Mouse (Mus musculus): ENCODE measurements around the gene Tspyl4.
"Not testable (repeated sequence)": the region's sequence is repeated elsewhere in the genome, so short reads cannot be mapped to it uniquely, and the experiment has no call there.

Gene Tspyl4

DNA sequence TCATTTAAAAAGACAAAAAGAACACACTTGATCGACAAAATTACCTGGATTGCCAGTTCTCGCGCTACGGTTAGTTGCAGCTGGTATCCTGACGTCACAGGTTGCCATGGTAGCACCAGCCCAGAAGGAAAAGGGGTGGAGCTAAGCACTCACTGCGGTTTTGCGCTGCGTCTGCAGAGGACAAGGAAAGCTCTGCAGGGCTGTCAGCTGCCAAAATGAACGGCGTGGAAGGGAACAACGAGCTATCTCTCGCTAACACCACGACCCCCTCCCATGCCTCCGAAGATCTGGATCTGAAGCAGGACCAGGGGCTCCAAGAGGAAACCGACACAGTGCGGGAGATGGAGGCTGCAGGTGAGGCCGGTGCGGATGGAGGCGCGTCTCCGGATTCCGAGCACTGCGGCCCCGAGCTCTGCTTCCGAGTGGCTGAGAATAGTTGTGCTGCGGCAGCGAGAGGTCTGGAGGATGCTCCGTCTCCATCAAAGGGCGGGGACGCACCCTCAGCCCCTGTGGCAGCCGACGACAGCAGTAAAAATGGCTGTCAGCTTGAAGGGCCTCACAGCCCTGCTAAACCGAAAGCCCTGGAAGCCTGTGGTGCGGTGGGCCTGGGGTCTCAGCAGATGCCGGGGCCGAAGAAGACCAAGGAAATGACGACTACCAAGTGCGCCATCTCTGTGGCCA is at the start of gene Tspyl4:
Tspyl4 (plus strand) TSS at position 144 of the 681 bp plus-strand sequence.
- peak; percentile 94 for DNase-seq

GRCm38 (mm10) chr10:34247757-34248156 is 49.5 kb upstream of the Tspyl4 start:
- DNase-seq = no peak

DNA sequence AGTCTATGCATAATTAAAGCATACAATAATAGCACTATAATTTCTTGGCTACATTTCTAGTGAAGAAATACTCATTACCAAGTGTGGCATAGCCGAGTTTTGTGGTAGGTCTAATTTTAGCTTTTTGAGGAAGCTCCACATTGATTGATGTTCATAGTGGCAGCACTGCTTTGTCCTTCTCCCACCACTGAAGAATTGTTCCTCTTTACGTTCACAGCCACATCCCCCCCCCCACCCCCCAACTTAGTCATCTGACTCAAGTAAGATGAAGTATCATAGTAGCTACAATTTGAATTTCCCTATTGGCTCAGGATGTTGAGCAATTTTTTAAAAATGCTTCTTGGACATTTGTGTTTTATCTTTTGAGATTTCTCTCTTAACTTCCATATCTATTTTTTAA is 47.6 kb upstream of the Tspyl4 start:
- no peak for DNase-seq

GRCm38 (mm10) chr10:34252833-34253232 is 44.4 kb upstream of the Tspyl4 start:
- DNase-seq = not testable (repeated sequence)

GRCm38 (mm10) chr10:34265106-34265505 is 32.1 kb upstream of the Tspyl4 start:
- DNase-seq = no peak

GRCm38 (mm10) chr10:34267312-34268070 is 29.8 kb upstream of the Tspyl4 start:
- no peak for DNase-seq

DNA sequence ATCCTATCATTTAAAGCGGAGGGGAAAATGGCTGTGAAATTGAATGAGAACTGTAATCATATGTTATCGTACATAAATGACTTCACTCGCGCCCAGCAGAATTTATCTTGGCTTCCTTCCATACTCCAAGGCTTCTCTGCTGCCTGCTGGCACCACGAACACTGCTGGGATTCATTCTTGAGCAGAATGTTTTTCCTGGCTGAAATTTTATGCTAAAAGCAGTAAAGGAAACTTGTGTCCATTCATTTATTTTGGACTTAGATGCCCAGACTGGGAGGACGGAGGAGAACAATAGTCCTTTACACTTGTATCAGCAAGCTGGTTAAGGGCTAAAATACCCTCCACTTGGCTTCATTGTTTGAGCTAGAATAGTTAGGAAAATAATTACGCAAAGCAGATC is 25.6 kb upstream of the Tspyl4 start:
- DNase-seq = peak; percentile 8

GRCm38 (mm10) chr10:34280591-34281175 is 16.6 kb upstream of the Tspyl4 start:
- DNase-seq = peak; percentile 71

DNA sequence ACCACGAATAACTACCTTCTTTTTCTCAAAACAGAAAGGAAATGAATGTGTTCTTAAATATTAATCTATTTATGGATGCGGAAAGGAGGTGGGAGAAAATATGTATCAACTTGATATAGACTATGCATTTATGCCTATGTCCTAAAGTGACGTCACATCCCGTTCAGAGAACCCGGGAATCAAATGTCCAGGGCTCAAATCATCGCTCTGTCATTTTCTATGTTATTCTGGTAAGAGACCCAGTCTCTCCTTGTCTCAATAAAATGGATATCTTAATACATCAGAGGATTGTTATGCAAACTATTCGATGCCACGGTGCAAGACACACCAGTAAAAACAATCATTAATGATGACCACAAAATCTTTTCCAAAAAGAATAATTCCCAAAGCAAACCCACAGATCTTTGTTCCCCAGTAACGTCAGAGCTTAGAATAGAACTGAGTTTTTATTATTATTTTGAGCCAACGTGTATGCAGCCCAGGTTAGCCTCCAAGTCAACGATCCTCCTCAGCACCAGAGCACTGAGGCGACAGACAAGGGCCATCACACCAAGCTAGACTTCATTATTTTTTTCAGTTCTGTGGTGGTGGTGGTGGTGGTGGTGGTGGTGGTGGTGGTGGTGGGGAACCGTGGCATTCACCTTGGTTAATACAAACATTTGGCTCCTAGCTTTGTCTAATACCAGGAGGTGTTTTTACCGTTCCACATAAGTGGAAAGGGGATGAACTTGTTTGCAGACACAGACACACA is 15.9 kb upstream of the Tspyl4 start:
- no peak for DNase-seq

GRCm38 (mm10) chr10:34281962-34282388 is 15.3 kb upstream of the Tspyl4 start, which contains the start of gene Tspyl1:
Tspyl1 (plus strand) TSS chr10:34282190.
- DNase-seq = peak; percentile 98

DNA sequence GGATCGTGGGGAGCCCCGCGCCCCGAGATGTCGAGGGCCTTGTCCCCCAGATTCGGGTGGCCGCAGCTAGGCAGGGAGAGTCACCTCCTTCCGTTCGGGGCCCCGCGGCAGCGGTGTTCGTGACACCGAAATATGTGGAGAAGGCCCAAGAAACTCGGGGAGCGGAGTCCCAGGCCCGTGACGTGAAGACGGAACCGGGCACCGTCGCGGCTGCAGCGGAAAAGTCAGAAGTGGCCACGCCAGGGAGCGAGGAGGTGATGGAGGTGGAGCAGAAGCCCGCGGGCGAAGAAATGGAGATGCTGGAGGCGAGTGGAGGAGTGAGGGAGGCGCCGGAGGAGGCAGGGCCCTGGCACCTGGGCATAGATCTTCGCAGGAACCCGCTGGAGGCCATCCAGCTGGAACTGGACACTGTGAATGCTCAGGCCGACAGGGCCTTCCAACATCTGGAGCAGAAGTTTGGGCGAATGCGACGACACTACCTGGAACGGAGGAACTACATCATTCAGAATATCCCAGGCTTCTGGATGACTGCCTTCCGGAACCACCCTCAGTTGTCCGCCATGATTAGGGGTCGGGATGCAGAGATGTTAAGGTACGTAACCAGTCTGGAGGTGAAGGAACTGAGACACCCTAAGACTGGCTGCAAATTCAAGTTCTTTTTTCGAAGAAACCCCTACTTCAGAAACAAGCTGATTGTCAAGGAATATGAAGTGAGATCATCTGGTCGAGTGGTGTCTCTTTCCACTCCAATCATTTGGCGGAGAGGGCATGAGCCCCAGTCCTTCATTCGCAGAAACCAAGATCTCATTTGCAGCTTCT is 14.6 kb upstream of the Tspyl4 start:
- peak; percentile 71 for DNase-seq

- DNase-seq = no peak
Measured at GRCm38 (mm10) chr10:34296911-34297298, 337 bp upstream of the Tspyl4 start.

GRCm38 (mm10) chr10:34297980-34298753 is 925 bp downstream of the Tspyl4 start:
- no peak for DNase-seq

DNA sequence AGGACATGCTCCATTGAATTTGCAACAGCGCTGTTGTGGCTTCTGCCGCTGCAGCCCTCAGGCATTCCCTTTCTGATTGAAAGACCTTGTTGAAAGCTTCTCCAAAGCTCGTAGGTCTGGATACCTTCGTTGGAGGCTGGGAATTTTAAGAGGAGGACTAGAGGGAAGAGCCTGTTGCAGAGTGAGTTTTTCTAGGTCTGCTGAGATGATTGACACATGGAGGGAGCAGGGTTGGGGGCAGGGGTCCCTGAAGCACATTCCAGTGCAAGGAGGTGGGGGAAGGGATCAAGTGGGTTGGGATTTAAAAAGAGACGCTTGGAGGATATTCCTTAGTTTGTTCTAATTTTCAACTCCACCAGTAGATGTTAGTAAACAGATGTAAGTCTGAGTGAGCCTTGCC is 3.1 kb downstream of the Tspyl4 start:
- DNase-seq = no peak

- no peak for DNase-seq
Measured at GRCm38 (mm10) chr10:34307070-34307469, 9.8 kb downstream of the Tspyl4 start.

DNA sequence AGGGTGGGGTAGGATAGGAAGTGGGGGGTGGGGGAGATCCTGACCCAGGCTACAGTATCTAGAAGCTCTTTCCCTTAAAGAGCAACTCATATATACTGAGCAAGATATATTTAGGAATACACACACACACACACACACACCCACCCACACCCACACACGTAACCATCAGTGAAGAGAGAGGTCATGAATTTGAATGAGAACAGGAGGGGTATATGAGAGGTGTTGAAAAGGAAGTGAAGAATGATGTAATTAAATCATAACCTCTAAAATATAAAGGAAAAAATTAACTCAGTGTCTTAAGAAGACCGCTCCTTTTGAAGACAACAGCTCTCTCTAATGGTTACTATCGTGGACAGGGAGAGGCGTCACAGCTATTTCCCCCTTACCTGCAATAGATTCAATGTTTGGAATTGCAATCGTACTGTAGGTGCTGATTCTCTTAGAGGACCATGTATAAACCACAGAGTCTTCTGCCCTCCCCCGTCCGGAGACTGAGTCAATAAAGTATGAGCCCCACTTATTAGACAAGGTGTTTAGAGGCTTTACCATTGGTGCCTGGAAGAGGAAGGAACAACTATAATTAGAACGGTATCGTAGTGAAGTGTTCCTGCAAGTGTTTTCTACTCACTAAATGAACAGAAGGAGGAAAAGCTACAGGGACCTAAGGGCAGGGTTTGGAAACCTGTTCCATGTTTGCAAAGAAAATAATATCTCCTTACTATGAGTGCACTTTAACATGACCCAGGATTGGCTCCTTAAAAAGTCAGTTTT is 12.9 kb downstream of the Tspyl4 start:
- DNase-seq = no peak

DNA sequence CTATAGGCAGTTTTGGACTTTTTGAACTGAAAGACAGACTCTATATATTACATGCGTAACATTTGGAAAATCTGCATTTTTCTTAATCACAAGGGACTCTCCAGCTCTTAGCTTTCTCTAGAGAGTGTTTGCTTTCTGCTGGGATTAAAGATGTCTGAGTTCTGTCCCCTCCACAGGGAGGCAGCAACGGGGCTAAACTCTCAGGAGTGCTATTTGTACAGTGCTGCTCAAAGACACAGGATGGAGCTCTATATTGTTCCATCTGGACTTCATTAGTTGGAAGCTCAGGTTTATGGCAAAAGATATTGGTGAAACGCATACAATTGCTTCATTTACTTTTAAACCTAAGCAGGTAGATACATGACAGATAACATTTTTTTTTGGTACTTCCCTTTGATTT is 15.3 kb downstream of the Tspyl4 start:
- no peak for DNase-seq

GRCm38 (mm10) chr10:34316571-34317216 is 19.5 kb downstream of the Tspyl4 start:
- DNase-seq = no peak

DNA sequence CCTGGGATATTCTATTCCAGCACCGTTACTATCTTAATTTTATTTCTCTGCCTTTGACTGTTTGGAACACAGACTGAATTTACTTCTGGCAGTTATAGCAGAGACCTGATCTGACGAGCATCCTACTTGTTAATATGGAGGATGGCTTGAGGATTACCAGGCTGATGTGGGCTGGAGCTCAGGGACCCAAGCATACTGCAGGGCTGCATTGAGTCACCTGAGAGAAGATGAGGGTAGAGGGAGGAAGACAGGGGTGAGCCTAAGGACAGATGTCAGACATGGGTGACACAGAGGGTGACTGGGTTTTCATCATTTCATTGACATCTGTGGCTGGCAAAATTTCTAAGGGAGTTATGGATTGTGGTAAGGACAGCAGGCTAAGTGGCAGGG is 20.0 kb downstream of the Tspyl4 start:
- no peak for DNase-seq

- no peak for DNase-seq
Measured at GRCm38 (mm10) chr10:34320809-34321208, 23.6 kb downstream of the Tspyl4 start.
